Mouse (Mus musculus) ES-E14 (cell line): ENCODE data around the gene Urad.

Source experiments
- CHD2 ChIP-seq: IDR thresholded peaks from 2 replicates; pipeline ENCODE4 v1.6.1; 2014; ENCODE audit warnings: mild to moderate bottlenecking, low read depth, low read length, inconsistent platforms
- HCFC1 ChIP-seq: IDR thresholded peaks from 2 replicates; pipeline ENCODE4 v1.6.1; 2012; ENCODE audit warnings: low read length, inconsistent platforms, borderline replicate concordance; ENCODE audit not compliant: insufficient read depth
- MAFK ChIP-seq: IDR thresholded peaks from 2 replicates; pipeline ENCODE4 v1.6.1; 2014; ENCODE audit warnings: mild to moderate bottlenecking, low read depth, low read length, inconsistent platforms; ENCODE audit not compliant: insufficient read depth
- ZC3H11A ChIP-seq: IDR thresholded peaks from 2 replicates; pipeline ENCODE4 v1.6.1; 2012; ENCODE audit warnings: low read depth, mild to moderate bottlenecking, inconsistent platforms, low read length, borderline replicate concordance
- ZNF384 ChIP-seq: IDR thresholded peaks from 2 replicates; pipeline ENCODE4 v1.6.1; 2012; ENCODE audit warnings: low read depth, low read length, inconsistent platforms

- TF ChIP-seq CHD2 (no peak), HCFC1 (no peak), ZNF384 (no peak), MAFK (no peak), ZC3H11A (peak; percentile 23; the same call in 1 of the 2 replicates)
Observed at GRCm38 (mm10) chr5:147294121-147294520, 28.1 kb downstream of the Urad start.
